Mouse (Mus musculus): ENCODE results near the gene Arhgap9. TPM values are rescaled to one million over a fixed set of nuclear protein-coding genes. Genes with fewer than 3 reads are reported as not detected.

Gene Arhgap9
- 4.2 and 4.4 TPM in 2 replicates for polyA plus RNA-seq (2014; fragmentation: Nextera tagmentation; extraction: Ambion mirVana)

- no peaks in the 10 kb centered on the region for H3K36me3 ChIP-seq (ENCODE audit: control insufficient read depth, insufficient read depth, low read length)
- WGBS = 69% methylated on average over 3 of the region's 3 CpGs
- no peak for ATAC-seq (replicated peaks; ENCODE audit: low FRiP score, low TSS enrichment, low read depth)
- peaks cover 25% of the 10 kb centered on the region for H3K27me3 ChIP-seq (replicated peaks; ENCODE audit: control insufficient read depth, insufficient read depth, low read length)
- H3K27ac ChIP-seq (ENCODE audit: low read depth) = no peak within 1 kb of the TSS
- no peak for DNase-seq (ENCODE audit: low spot score)
- H3K9ac ChIP-seq (ENCODE audit: low read length) = no peak within 1 kb of the TSS
- no peak within 1 kb of the TSS for H3K4me3 ChIP-seq (ENCODE audit: low read depth, low read length)
- H3K9me3 ChIP-seq (ENCODE audit: control insufficient read depth, low read length) = no peaks in the 10 kb centered on the region
- H3K4me2 ChIP-seq (ENCODE audit: low read length) = no peak within 1 kb of the TSS
- peaks cover 10% of the 10 kb centered on the region; the same call in 1 of the 2 replicates for H3K4me1 ChIP-seq (replicated peaks; ENCODE audit: control insufficient read depth, insufficient read depth, low read length)
Observed at GRCm38 (mm10) chr10:127321621-127322020, at the start of gene Arhgap9. Gene Arhgap9 (plus strand): TSS chr10:127321964.

GRCm38 (mm10) chr10:127272371-127272770, 49.4 kb upstream of the Arhgap9 start:
- DNase-seq (ENCODE audit: low spot score) = no peak
- H3K4me1 ChIP-seq (replicated peaks; ENCODE audit: control insufficient read depth, insufficient read depth, low read length) = peaks cover 8% of the 10 kb centered on the region
- ATAC-seq (replicated peaks; ENCODE audit: low FRiP score, low TSS enrichment, low read depth) = no peak
- no peak overlapping the region for H3K4me2 ChIP-seq (ENCODE audit: low read length)
- peaks cover 76% of the 10 kb centered on the region for H3K36me3 ChIP-seq (ENCODE audit: control insufficient read depth, insufficient read depth, low read length)
- H3K27ac ChIP-seq (ENCODE audit: low read depth) = no peak overlapping the region
- WGBS = 87% methylated on average over 5 of the region's 5 CpGs
- no peak overlapping the region for H3K9ac ChIP-seq (ENCODE audit: low read length)
- no peaks in the 10 kb centered on the region for H3K9me3 ChIP-seq (ENCODE audit: control insufficient read depth, low read length)
- H3K27me3 ChIP-seq (replicated peaks; ENCODE audit: control insufficient read depth, insufficient read depth, low read length) = no peaks in the 10 kb centered on the region
- H3K4me3 ChIP-seq (ENCODE audit: low read depth, low read length) = no peak overlapping the region

GRCm38 (mm10) chr10:127274261-127275022, 47.3 kb upstream of the Arhgap9 start:
- H3K27ac ChIP-seq (ENCODE audit: low read depth) = no peak overlapping the region
- H3K36me3 ChIP-seq (ENCODE audit: control insufficient read depth, insufficient read depth, low read length) = peaks cover 87% of the 10 kb centered on the region
- ATAC-seq (replicated peaks; ENCODE audit: low FRiP score, low TSS enrichment, low read depth) = peak; percentile 51; the same call in 1 of the 2 replicates
- H3K9ac ChIP-seq (ENCODE audit: low read length) = no peak overlapping the region
- no peaks in the 10 kb centered on the region for H3K27me3 ChIP-seq (replicated peaks; ENCODE audit: control insufficient read depth, insufficient read depth, low read length)
- no peaks in the 10 kb centered on the region for H3K9me3 ChIP-seq (ENCODE audit: control insufficient read depth, low read length)
- DNase-seq (ENCODE audit: low spot score) = no peak
- no peak overlapping the region for H3K4me3 ChIP-seq (ENCODE audit: low read depth, low read length)
- H3K4me1 ChIP-seq (replicated peaks; ENCODE audit: control insufficient read depth, insufficient read depth, low read length) = no peaks in the 10 kb centered on the region
- no peak overlapping the region for H3K4me2 ChIP-seq (ENCODE audit: low read length)
- WGBS = 68% methylated on average over 11 of the region's 11 CpGs

GRCm38 (mm10) chr10:127279730-127280129, 42.0 kb upstream of the Arhgap9 start:
- H3K27ac ChIP-seq (ENCODE audit: low read depth) = no peak overlapping the region
- no peaks in the 10 kb centered on the region for H3K9me3 ChIP-seq (ENCODE audit: control insufficient read depth, low read length)
- no peak overlapping the region for H3K4me2 ChIP-seq (ENCODE audit: low read length)
- H3K9ac ChIP-seq (ENCODE audit: low read length) = no peak overlapping the region
- 100% methylated on average over 1 of the region's 2 CpGs for WGBS
- H3K27me3 ChIP-seq (replicated peaks; ENCODE audit: control insufficient read depth, insufficient read depth, low read length) = no peaks in the 10 kb centered on the region
- peaks cover 94% of the 10 kb centered on the region for H3K36me3 ChIP-seq (ENCODE audit: control insufficient read depth, insufficient read depth, low read length)
- DNase-seq (ENCODE audit: low spot score) (no peak), ATAC-seq (replicated peaks; ENCODE audit: low FRiP score, low TSS enrichment, low read depth) (no peak)
- H3K4me3 ChIP-seq (ENCODE audit: low read depth, low read length) = no peak overlapping the region
- H3K4me1 ChIP-seq (replicated peaks; ENCODE audit: control insufficient read depth, insufficient read depth, low read length) = no peaks in the 10 kb centered on the region

- 89% methylated on average over 8 of the region's 8 CpGs for WGBS
- Histone ChIP-seq H3K27ac (ENCODE audit: low read depth) (no peak overlapping the region), H3K36me3 (ENCODE audit: control insufficient read depth, insufficient read depth, low read length) (peaks cover 94% of the 10 kb centered on the region)
Observed at GRCm38 (mm10) chr10:127281316-127281715, 40.4 kb upstream of the Arhgap9 start.

DNA sequence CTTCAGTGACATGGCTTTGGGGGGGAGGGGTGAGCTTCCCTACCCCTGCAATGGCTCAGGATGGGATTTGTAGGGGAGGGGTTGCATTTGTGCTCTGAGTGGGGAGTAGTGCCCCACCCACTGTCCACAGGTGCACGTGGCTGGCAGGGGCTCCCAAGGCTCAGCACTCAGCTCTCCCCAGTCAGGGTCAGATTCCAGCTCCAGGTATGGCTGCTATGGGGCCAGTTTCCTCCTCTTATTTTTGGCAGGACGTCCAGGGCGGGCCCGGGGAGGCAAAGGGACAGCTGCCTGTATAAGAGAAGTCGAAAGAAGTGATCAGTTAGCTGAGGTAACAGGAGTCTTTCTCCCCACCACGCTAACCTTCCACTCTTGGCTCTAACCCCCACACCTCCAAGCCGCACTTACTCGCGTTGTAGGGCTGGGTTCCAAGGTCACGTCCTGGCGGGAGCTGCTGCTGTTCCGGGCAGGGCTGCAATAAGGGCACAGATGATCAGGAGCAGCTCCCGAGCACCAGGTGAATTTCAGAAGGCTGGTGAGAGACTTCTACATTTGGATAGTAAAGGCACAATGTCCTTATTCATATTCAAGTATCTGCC, 39.0 kb upstream of the Arhgap9 start:
- Histone ChIP-seq H3K9me3 (ENCODE audit: control insufficient read depth, low read length) (no peaks in the 10 kb centered on the region), H3K27me3 (replicated peaks; ENCODE audit: control insufficient read depth, insufficient read depth, low read length) (no peaks in the 10 kb centered on the region), H3K36me3 (ENCODE audit: control insufficient read depth, insufficient read depth, low read length) (peaks cover 89% of the 10 kb centered on the region), H3K4me1 (replicated peaks; ENCODE audit: control insufficient read depth, insufficient read depth, low read length) (peaks cover 18% of the 10 kb centered on the region), H3K9ac (ENCODE audit: low read length) (no peak overlapping the region), H3K4me3 (ENCODE audit: low read depth, low read length) (no peak overlapping the region), H3K27ac (ENCODE audit: low read depth) (no peak overlapping the region), H3K4me2 (ENCODE audit: low read length) (no peak overlapping the region)
- no peak for ATAC-seq (replicated peaks; ENCODE audit: low FRiP score, low TSS enrichment, low read depth)
- 73% methylated on average over 13 of the region's 13 CpGs for WGBS
- no peak for DNase-seq (ENCODE audit: low spot score)

More at GRCm38 (mm10) chr10:127281316-127281715, 40.4 kb upstream of the Arhgap9 start:
- Histone ChIP-seq H3K4me1 (replicated peaks; ENCODE audit: control insufficient read depth, insufficient read depth, low read length) (peaks cover 4% of the 10 kb centered on the region), H3K9me3 (ENCODE audit: control insufficient read depth, low read length) (no peaks in the 10 kb centered on the region), H3K4me2 (ENCODE audit: low read length) (no peak overlapping the region), H3K4me3 (ENCODE audit: low read depth, low read length) (no peak overlapping the region), H3K27me3 (replicated peaks; ENCODE audit: control insufficient read depth, insufficient read depth, low read length) (no peaks in the 10 kb centered on the region), H3K9ac (ENCODE audit: low read length) (no peak overlapping the region)
- no peak for ATAC-seq (replicated peaks; ENCODE audit: low FRiP score, low TSS enrichment, low read depth)
- DNase-seq (ENCODE audit: low spot score) = no peak

GRCm38 (mm10) chr10:127284105-127284622, 37.6 kb upstream of the Arhgap9 start:
- no peak for ATAC-seq (replicated peaks; ENCODE audit: low FRiP score, low TSS enrichment, low read depth)
- H3K4me1 ChIP-seq (replicated peaks; ENCODE audit: control insufficient read depth, insufficient read depth, low read length) = peaks cover 20% of the 10 kb centered on the region
- no peak overlapping the region for H3K9ac ChIP-seq (ENCODE audit: low read length)
- no peak overlapping the region for H3K4me3 ChIP-seq (ENCODE audit: low read depth, low read length)
- H3K27ac ChIP-seq (ENCODE audit: low read depth) = 0 out of 2 replicates have a peak overlapping the region, but pooled peaks have one; percentile 16
- DNase-seq (ENCODE audit: low spot score) = no peak
- H3K27me3 ChIP-seq (replicated peaks; ENCODE audit: control insufficient read depth, insufficient read depth, low read length) = no peaks in the 10 kb centered on the region
- H3K36me3 ChIP-seq (ENCODE audit: control insufficient read depth, insufficient read depth, low read length) = peaks cover 76% of the 10 kb centered on the region
- WGBS = 93% methylated on average over 7 of the region's 7 CpGs
- no peaks in the 10 kb centered on the region for H3K9me3 ChIP-seq (ENCODE audit: control insufficient read depth, low read length)
- no peak overlapping the region for H3K4me2 ChIP-seq (ENCODE audit: low read length)

DNA sequence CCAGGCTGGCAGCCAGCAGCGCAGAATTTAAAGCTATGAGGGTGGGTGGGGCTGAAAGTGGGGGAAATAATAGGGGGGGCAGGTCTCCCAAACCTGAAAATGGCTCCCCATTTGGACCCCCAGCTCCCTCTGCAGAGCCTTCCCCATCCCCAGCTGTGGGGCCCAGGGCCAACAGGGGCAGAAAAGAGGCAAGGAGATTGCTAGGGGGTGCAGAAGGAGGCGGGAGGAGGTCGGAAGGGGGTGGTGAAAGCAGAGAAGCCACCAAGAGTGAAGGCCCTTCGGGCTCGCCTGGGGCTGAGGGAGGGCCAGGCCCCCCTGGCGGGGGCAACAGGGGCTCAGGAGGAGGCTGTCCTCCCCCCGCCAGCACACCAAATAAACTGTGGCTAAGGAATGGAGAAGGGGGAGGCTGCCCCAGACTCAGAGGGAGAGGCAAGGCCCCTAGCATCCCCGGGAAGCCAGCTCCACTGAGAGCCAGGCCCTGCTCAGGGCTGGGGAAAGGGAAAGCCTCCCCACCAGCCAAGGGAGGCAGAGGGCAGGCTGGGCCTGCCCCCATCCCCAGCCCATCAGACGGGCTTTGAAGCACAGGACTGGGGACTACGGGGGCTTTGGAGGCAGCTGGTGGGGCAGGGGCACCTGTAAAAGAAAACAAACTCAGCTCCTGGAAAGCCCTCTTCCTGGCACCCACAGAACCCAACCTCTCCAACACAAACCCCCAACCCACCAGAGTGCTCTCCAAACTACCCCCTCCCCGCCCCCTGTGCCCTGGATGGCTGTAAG, 36.9 kb upstream of the Arhgap9 start:
- no peak overlapping the region for H3K4me2 ChIP-seq (ENCODE audit: low read length)
- DNase-seq (ENCODE audit: low spot score) (no peak), ATAC-seq (replicated peaks; ENCODE audit: low FRiP score, low TSS enrichment, low read depth) (no peak)
- no peak overlapping the region for H3K4me3 ChIP-seq (ENCODE audit: low read depth, low read length)
- no peak overlapping the region for H3K9ac ChIP-seq (ENCODE audit: low read length)
- peaks cover 68% of the 10 kb centered on the region for H3K36me3 ChIP-seq (ENCODE audit: control insufficient read depth, insufficient read depth, low read length)
- 79% methylated on average over 11 of the region's 11 CpGs for WGBS
- H3K27me3 ChIP-seq (replicated peaks; ENCODE audit: control insufficient read depth, insufficient read depth, low read length) = no peaks in the 10 kb centered on the region
- no peaks in the 10 kb centered on the region for H3K9me3 ChIP-seq (ENCODE audit: control insufficient read depth, low read length)
- no peak overlapping the region for H3K27ac ChIP-seq (ENCODE audit: low read depth)
- peaks cover 25% of the 10 kb centered on the region for H3K4me1 ChIP-seq (replicated peaks; ENCODE audit: control insufficient read depth, insufficient read depth, low read length)

Data from intestine, embryonic 14.5 days (tissue).